Mouse (Mus musculus) inflammation-experienced regulatory T-cells, adult 6 months (primary cell): ENCODE results near the gene Gm21719. TPM values are rescaled to one million over a fixed set of nuclear protein-coding genes. Genes with fewer than 3 reads are reported as not detected.
"Not testable (repeated sequence)": the region's sequence is repeated elsewhere in the genome, so short reads cannot be mapped to it uniquely, and the experiment has no call there.

Experiments
- ATAC-seq: one replicate; pipeline ENCODE4 v1.8.0; 2017
- polyA plus RNA-seq, 3 experiments: library from polyadenylated mRNA; unstranded; fragments of 100-300 nt; shearing (Covaris generic); gene quantifications; one replicate each; pipeline ENCODE4 v1.2.1; 2017

The Gm21719 gene
- not detected for polyA plus RNA-seq

- not testable (repeated sequence) for ATAC-seq
Measured at GRCm38 (mm10) chrY:6682772-6683171, at the start of gene Gm21719. Gene Gm21719, minus strand, starts transcription at chrY:6682872.

Other genes starting within 250 kb of the Gm21719 start
- gene Gm28919, start 99.3 kb downstream of the Gm21719 start, polyA plus RNA-seq, result not detected
- gene Gm20830, start 235.4 kb upstream of the Gm21719 start, polyA plus RNA-seq, result not detected